Mouse (Mus musculus) gastrocnemius, adult 2 months (tissue): ENCODE results near the gene Ccndbp1. TPM values are rescaled to one million over a fixed set of nuclear protein-coding genes. Genes with fewer than 3 reads are reported as not detected.
"Not testable (repeated sequence)": the region's sequence is repeated elsewhere in the genome, so short reads cannot be mapped to it uniquely, and the experiment has no call there.

ENCODE experiments used
- DNase-seq: peaks from one replicate; pipeline ENCODE4 v3.0.0; 2022
- H3K27ac ChIP-seq: fragments of 200-600 bp; 2 replicates; pipeline ENCODE4 v1.8.1; 2022; ENCODE audit warnings: mild to moderate bottlenecking
- H3K4me3 ChIP-seq: fragments of 200-600 bp; 2 replicates; pipeline ENCODE4 v1.8.1; 2022; ENCODE audit warnings: mild to moderate bottlenecking, moderate library complexity
- CTCF ChIP-seq: fragments of 200-600 bp; IDR thresholded peaks from 2 replicates; pipeline ENCODE4 v1.8.1; 2022; ENCODE audit warnings: antibody characterized with exemption, mild to moderate bottlenecking, moderate library complexity
- intact Hi-C: fragments of 180-260 bp; cut with DNase I; formaldehyde crosslinking; loops from one replicate; pipeline ENCODE4 v1.15.1; 2025
- total RNA-seq, 2 experiments: library from RNA; stranded (reverse); gene quantifications; 2 replicates each; pipeline ENCODE4 v1.2.3; 2021

The Ccndbp1 gene
- total RNA-seq, 2 experiments from 2014 or later, result 20.9 to 21.1 TPM

DNA sequence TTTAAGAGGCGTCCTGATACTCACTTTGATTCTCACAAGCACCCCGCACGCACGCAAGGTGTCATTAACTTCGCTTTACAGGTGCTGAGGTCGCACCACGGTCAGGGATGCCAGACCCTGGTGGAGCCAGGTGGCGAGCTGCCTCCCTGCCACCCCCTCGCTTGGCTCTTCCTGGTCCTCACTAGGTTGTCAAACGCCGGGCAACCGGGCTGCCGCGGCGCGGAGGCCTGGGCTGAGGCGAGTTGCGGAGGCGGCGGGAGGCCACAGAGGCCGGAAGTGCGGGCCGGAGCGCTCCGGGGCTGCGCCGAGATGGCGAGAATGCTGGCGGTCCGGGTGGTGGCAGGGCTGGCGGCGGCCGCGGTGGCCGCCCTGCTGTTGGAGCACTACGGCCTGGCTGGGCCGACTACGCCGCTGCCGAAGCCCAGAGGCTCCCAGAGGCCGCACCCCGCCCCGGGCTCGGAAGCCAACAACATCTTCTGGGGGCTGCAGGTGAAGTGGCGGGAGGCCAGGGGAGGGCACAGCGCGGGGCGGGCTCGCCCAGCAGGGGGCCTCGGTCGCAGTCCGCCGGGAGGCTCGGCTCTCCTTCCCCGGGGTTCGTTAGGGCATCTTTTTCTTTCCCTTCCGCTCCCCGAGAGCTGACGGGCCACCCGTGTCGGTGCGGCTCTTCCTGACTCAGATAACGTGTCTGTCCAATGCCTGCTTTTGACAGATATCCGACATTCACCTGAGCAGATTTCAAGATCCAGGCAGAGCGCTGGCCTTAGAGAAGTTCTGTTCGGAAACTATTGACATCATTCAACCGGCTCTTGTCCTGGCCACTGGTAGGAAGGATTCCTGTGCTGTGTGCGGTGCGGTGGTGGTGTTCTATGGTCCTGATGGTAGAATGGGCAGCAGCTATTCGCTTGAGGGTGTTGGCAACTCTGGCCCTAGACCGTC, 30.9 kb upstream of the Ccndbp1 start, which contains the start of gene Tmem62:
TSS of gene Tmem62 (plus strand) at position 28 of the 936 bp plus-strand sequence.
- DNase-seq, result peak; percentile 79
- intact Hi-C loops, result no loop called here
- peak; percentile 66 for TF ChIP-seq CTCF
- Histone ChIP-seq H3K4me3 (peak within 1 kb of the TSS; percentile 98), H3K27ac (peak within 1 kb of the TSS; percentile 94)

DNA sequence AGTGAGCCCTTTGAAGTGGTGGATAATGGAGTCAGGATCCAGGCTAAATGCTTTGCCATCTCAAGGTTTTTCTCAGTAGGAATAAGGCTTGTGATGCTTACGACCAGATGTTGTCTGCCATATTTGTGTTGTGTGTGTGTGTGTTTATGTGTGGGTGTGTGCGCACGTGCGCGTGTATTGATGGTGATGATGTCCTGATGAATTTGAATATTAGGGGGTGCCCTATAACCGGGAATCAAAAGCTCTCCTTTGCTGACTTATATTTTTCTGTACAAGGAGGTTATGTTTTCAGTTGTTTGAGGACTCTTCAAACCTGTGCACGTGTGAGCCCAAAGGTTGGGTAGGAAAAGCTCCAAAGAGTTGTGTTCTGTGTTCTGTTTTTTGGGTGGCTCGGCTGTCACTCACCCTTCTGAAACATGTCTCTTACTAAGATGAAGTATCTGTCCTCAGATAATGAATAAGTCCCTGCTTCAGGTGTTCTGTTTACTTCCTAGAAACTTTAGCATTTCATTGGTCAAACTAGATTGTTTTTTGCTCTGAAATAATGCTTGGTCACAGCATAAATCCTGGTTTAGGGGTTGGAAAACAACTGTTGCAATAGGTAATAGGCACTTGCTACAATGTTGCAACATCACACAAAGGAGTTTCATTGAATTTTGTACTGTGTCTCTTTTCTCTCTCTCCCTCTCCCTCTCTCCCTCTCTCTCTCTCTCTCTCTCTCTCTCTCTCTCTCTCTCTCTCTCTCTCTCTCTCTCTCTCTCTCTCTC, 30.1 kb upstream of the Ccndbp1 start:
- intact Hi-C loops, result loop anchor here (2.0 kb wide), 1 partner anchor 123 kb away; no protein-coding TSS in a partner anchor

DNA sequence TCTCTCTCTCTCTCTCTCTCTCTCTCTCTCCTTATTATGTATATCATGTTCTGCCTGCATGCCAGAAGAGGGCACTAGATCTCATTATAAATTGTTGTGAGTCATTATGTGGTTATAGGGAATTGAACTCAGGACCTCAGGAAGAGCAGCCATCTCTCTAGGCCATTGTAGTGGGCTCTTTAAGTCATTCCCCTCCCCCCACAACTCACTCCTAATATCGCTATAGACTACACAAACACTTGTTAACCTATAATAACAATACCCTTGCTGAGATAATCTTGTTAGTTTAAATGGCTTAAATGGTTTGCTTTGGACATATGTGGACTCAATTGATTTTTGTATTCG, 29.5 kb upstream of the Ccndbp1 start:
- DNase-seq, result no peak
- no peak overlapping the region for H3K27ac ChIP-seq
- TF ChIP-seq CTCF, result peak; percentile 8; the same call in 1 of the 2 replicates
- intact Hi-C loops, result loop anchor here (2.0 kb wide), 1 partner anchor 122 kb away; no protein-coding TSS in a partner anchor
- H3K4me3 ChIP-seq, result no peak overlapping the region

More for the DNA sequence above, 30.1 kb upstream of the Ccndbp1 start:
- Histone ChIP-seq H3K27ac (peak overlapping the region; percentile 94), H3K4me3 (peak overlapping the region; percentile 98)
- DNase-seq, result no peak
- TF ChIP-seq CTCF, result no peak

DNA sequence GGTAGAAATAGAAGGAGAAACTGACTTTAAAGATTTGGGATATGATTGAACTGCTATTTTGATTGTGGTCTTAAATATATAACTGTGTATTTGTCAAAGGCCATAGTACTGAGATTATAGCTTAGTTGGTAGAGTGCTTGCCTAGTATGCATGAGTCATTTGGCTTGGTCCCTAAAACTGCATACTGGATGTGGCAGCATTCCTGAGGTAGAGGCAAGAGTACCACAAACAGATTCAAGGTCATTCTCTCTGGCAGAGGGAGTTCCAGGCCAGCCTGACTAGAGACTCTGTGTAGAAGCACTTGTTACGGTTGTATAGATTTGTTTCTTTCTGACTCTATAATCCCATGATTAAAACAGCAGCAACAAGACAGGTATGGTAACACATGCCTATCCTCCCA, 28.4 kb upstream of the Ccndbp1 start:
- no peak for DNase-seq
- TF ChIP-seq CTCF, result no peak
- intact Hi-C loops, result loop anchor here (2.0 kb wide), 1 partner anchor 121 kb away; no protein-coding TSS in a partner anchor
- Histone ChIP-seq H3K27ac (no peak overlapping the region), H3K4me3 (no peak overlapping the region)

DNA sequence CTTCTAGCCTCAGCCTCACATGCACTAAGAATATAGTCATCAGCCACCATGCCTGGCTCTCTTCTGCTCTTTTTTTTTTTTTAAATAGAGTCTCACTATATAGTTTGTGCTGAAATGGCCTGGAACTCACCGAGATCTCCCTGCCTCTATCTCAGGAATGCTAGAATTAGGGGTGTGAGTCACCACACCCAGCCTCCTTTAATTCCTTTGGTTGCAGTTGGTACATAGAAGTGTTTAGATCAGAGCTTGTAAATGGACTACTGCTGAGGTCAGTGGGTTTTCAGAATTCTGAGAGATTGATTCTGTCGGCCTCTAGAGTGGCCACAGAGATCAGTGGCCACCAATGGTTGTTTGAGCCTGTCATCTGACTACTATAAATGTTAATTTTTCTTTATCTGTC, 27.3 kb upstream of the Ccndbp1 start:
- no peak for TF ChIP-seq CTCF
- no peak overlapping the region for H3K4me3 ChIP-seq
- H3K27ac ChIP-seq, result no peak overlapping the region
- DNase-seq, result no peak
- intact Hi-C loops, result no loop called here

DNA sequence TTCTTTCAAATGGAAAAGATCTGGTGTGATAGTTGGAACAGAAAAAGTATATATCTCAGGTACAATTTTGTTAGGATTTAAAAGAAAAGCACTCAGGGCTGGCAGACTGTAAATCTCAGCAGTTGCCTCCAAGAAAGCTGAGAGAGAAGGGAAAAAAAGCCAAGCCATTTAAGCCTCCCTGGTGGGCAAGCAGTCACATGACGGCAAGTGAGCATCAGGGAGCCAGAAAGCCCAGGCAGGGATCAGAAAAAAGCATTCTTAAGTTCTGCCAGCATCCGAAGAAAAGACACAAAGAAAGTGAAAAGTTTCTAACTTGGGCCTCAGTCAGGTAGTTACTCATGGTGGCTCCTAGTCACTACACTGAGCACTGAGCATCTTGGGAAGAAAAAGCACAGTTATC, 24.6 kb upstream of the Ccndbp1 start:
- no peak for DNase-seq
- Histone ChIP-seq H3K27ac (no peak overlapping the region), H3K4me3 (no peak overlapping the region)
- TF ChIP-seq CTCF, result no peak
- intact Hi-C loops, result no loop called here

DNA sequence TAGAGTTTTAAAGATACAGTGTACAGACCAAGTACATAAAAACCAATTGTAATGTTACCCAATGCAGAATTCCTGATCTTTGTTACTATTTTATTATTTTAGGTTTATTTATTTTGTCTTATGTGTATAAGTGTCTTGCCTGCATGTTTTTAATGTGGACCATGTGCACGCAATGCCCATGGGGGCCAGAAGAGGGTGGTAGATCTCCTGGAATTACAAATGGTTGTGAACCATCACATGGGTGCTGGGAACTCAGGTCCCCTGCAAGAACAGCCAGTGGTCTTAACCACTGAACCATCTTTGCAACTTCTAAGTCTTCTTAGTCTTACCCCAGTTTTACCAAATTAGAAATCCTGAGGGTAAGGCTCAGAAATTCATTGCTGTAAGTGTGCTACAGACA, 23.0 kb upstream of the Ccndbp1 start:
- TF ChIP-seq CTCF, result peak; percentile 24; the same call in 1 of the 2 replicates
- no peak overlapping the region for H3K27ac ChIP-seq
- intact Hi-C loops, result no loop called here
- no peak for DNase-seq
- no peak overlapping the region for H3K4me3 ChIP-seq

DNA sequence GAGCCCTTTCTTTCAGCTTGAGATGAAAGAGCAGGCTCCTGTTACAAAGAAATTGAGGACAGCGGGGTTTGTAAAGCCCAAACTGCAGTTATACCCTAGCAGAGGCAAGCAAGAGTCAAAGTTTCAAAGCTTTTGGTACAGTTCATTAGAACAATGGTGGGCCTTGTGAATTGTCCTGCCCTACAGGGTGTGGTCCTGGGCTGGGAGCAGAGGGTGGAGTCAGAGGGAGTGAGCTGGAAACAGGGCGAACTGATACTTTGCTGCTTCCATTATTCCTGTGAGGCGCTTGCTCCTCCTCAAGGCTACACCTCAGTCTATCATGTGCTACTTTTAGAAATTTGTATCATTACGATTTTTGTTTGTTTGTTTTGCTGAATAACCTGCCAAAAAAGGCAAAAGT, 17.0 kb upstream of the Ccndbp1 start:
- TF ChIP-seq CTCF, result no peak
- Histone ChIP-seq H3K27ac (no peak overlapping the region), H3K4me3 (no peak overlapping the region)
- DNase-seq, result no peak
- intact Hi-C loops, result no loop called here

DNA sequence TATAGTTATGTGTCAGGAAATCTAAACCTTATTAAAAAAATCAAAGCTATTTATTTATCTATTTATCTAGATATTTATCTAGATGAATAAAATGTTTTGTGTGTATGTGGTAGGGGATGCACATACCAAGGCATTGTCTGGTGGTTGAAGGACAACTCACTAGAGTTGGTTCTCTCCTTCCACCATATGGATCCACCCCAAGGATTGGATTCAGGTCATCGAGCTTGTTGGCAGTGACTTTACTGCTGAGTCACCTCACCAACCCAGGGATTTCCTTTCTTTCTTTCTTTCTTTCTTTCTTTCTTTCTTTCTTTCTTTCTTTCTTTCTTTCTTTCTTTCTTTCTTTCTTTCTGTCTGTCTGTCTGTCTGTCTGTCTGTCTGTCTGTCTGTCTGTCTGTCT, 11.6 kb upstream of the Ccndbp1 start:
- DNase-seq, intact Hi-C loops, H3K4me3 ChIP-seq, H3K27ac ChIP-seq: not testable (repeated sequence)

DNA sequence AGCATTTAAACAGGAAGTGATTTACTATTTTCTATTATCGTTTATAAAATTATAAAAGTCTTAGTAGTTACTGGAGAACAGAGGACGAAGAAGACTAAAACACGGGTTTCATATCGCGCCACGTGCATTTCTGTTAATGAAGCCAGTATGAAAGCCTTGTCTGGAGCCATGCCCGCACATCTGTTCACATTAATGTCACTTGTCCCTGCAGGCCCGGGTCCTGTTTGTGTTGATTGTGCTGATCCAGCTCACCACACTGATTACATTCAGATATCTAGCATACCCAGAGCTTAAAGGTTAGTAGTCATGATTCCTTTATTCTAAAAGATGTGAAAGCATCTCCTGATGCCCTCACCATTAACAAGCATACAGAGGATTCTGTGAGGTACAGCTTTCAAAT, 9.3 kb upstream of the Ccndbp1 start:
- intact Hi-C loops, result no loop called here
- Histone ChIP-seq H3K27ac (no peak overlapping the region), H3K4me3 (no peak overlapping the region)
- DNase-seq, result no peak
- TF ChIP-seq CTCF, result no peak

DNA sequence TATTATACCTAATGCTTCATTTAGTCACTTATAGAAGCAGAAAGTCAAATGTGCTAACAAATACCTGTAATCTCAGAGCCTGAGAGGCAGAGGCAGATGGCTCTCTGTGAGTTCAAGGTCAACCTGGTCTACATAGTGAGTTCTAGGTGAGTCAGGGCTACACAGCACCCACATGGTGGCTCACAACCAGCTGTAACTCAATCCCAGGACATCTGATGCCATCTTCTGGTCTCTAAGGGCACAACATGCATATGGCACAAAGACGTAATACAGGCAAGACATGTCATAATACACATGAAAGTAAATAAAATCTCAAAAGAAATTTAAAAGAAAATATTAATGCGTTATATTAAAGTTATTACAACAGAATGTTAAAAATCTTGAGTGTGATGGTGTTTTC, 4.6 kb upstream of the Ccndbp1 start:
- intact Hi-C loops, result no loop called here
- Histone ChIP-seq H3K4me3 (no peak overlapping the region), H3K27ac (no peak overlapping the region)
- DNase-seq, result no peak
- TF ChIP-seq CTCF, result peak; percentile 30; the same call in 1 of the 2 replicates

DNA sequence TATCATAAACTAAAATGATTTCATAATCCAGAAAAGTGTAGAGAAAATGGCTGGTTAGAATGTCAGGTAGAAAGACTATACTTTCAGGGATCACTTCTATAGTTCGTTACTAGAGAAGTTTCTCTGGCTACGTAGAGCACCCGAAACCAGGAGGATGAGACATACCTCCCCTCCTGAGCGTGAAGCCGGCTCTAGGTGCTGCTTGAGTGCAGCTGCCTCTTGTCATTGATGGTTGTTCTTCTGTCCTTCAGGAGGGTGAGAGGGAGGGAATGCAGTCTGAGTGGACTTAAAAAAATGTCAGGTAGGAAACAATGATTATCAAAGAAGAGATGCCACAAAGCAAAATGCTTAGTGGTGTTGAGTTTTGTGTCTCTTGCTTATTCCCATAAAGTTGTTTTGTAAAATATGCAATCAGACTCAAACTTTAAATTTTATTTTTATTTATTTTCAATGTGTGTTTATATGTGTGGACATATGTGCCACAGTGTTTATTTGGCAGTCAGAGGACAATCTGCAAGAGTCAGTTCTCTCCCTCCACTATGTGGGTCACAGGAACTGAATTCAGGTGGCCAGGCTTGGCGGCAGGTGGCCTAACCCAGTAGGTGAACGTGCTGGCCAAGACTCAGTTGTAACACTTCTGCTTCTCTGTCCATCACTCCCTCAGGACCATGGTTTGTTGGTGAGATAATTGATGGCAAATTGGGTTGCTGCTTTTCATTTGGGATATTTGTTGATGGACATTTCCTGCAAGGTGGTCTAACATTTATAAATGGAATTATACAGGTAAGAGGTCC, 4.0 kb upstream of the Ccndbp1 start:
- H3K4me3 ChIP-seq, result no peak overlapping the region
- no peak for TF ChIP-seq CTCF
- intact Hi-C loops, result no loop called here
- no peak overlapping the region for H3K27ac ChIP-seq
- no peak for DNase-seq
